Mouse (Mus musculus) megakaryocyte, embryonic 14.5 days (primary cell): ENCODE measurements at regions not wholly inside any gene's neighbourhood (a gene's known extent, or its start where the extent isn't known, plus 50 kb on each side); places are given as distances from the start of the nearest gene placed in this dataset.

Source experiments
- FLI1 ChIP-seq: IDR thresholded peaks from 2 replicates; pipeline ENCODE4 v1.6.1; 2012; ENCODE audit warnings: low read length, inconsistent platforms, mixed read lengths
- GATA1 ChIP-seq: IDR thresholded peaks from 3 replicates; pipeline ENCODE4 v1.6.1; 2012; ENCODE audit warnings: mixed read lengths, low read length, inconsistent platforms, borderline replicate concordance

GRCm38 (mm10) chr14:97045321-97045720 is 526.4 kb upstream of the Klhl1 start:
- TF ChIP-seq GATA1, result no peak
- TF ChIP-seq FLI1, result no peak
